Mouse (Mus musculus): ENCODE results near the gene Dnajb14.
A peak's percentile ranks its signal among the peaks of the same experiment; 100 is the strongest.
"Not testable (repeated sequence)": the region's sequence is repeated elsewhere in the genome, so short reads cannot be mapped to it uniquely, and the experiment has no call there.

The Dnajb14 gene

GRCm38 (mm10) chr3:137863330-137864123 lies 3.9 kb upstream of the Dnajb14 start:
- DNase-seq (ENCODE audit: low spot score in 2 of 2) = no peak

- peak; percentile 92 to 98 for DNase-seq (ENCODE audit: low spot score in 2 of 2)
These were observed 3.1 kb upstream of the Dnajb14 start, which contains the start of gene H2afz for GRCm38 (mm10) chr3:137864124-137864987. TSS of gene H2afz (plus strand) at chr3:137864487.

GRCm38 (mm10) chr3:137864988-137865982 lies 2.2 kb upstream of the Dnajb14 start:
- peak; percentile 71 to 81 for DNase-seq (ENCODE audit: low spot score in 2 of 2)

- DNase-seq (ENCODE audit: low spot score in 2 of 2) = no peak
These were observed 390 bp upstream of the Dnajb14 start for GRCm38 (mm10) chr3:137867133-137867436.

- DNase-seq (ENCODE audit: low spot score in 2 of 2) = peak in 1 of 2 experiments; percentile 15
These were observed 829 bp downstream of the Dnajb14 start for GRCm38 (mm10) chr3:137868094-137868913.

- no peak for DNase-seq (ENCODE audit: low spot score in 2 of 2)
These were observed 1.9 kb downstream of the Dnajb14 start for GRCm38 (mm10) chr3:137869395-137869794.

- DNase-seq (ENCODE audit: low spot score in 2 of 2) = no peak
These were observed 11.8 kb downstream of the Dnajb14 start for GRCm38 (mm10) chr3:137879313-137879712.

GRCm38 (mm10) chr3:137880109-137880748 lies 12.8 kb downstream of the Dnajb14 start:
- DNase-seq (ENCODE audit: low spot score in 2 of 2) = no peak

- DNase-seq (ENCODE audit: low spot score in 2 of 2) = no peak
These were observed 13.6 kb downstream of the Dnajb14 start for GRCm38 (mm10) chr3:137881093-137881492.

- DNase-seq (ENCODE audit: low spot score in 2 of 2) = no peak
These were observed 20.5 kb downstream of the Dnajb14 start for GRCm38 (mm10) chr3:137887961-137888360.

GRCm38 (mm10) chr3:137891089-137891488 lies 23.6 kb downstream of the Dnajb14 start:
- DNase-seq (ENCODE audit: low spot score in 2 of 2) = no peak

- DNase-seq (ENCODE audit: low spot score in 2 of 2) = no peak
These were observed 24.6 kb downstream of the Dnajb14 start for GRCm38 (mm10) chr3:137892118-137892517.

GRCm38 (mm10) chr3:137893789-137894188 lies 26.3 kb downstream of the Dnajb14 start:
- no peak for DNase-seq (ENCODE audit: low spot score in 2 of 2)

GRCm38 (mm10) chr3:137895196-137895595 lies 27.7 kb downstream of the Dnajb14 start:
- DNase-seq (ENCODE audit: low spot score in 2 of 2) = no peak

- DNase-seq (ENCODE audit: low spot score in 2 of 2) = no peak
These were observed 28.9 kb downstream of the Dnajb14 start for GRCm38 (mm10) chr3:137896386-137896785.

GRCm38 (mm10) chr3:137896867-137897266 lies 29.4 kb downstream of the Dnajb14 start:
- no peak for DNase-seq (ENCODE audit: low spot score in 2 of 2)

- no peak for DNase-seq (ENCODE audit: low spot score in 2 of 2)
These were observed 30.2 kb downstream of the Dnajb14 start for GRCm38 (mm10) chr3:137897685-137898084.

GRCm38 (mm10) chr3:137900149-137900548 lies 32.7 kb downstream of the Dnajb14 start:
- DNase-seq (ENCODE audit: low spot score in 2 of 2) = no peak

- DNase-seq (ENCODE audit: low spot score in 2 of 2) = no peak
These were observed 45.6 kb downstream of the Dnajb14 start for GRCm38 (mm10) chr3:137913093-137913492.

- not testable (repeated sequence) for DNase-seq (ENCODE audit: low spot score in 2 of 2)
These were observed 47.1 kb downstream of the Dnajb14 start for GRCm38 (mm10) chr3:137914567-137914966.

All from frontal cortex, postnatal 25 days (tissue).